Mouse (Mus musculus): Measurements from ENCODE around the gene Klkb1.

- TF ChIP-seq CTCF (IDR thresholded peaks at IDR 0.05; ENCODE audit: control insufficient read depth, insufficient read depth, insufficient read length) (no peak), CEBPB (IDR thresholded peaks at IDR 0.05; ENCODE audit: low read depth) (no peak), MYOG (IDR thresholded peaks at IDR 0.05; ENCODE audit: control insufficient read depth, extremely low read depth, insufficient read length) (no peak), USF1 (IDR thresholded peaks at IDR 0.05; ENCODE audit: low read depth) (no peak)
Measured at GRCm38 (mm10) chr8:45305479-45305878, 10.8 kb upstream of the Klkb1 start.
